Mouse (Mus musculus) liver, embryonic 15.5 days (tissue): ENCODE results near the gene Clpsl2. TPM values are rescaled to one million over a fixed set of nuclear protein-coding genes. Genes with fewer than 3 reads are reported as not detected.

ENCODE experiments used
- ATAC-seq: fragments of 200-750 bp; cut with Nextera tagmentation; 2 replicates; pipeline ENCODE4 v1.8.0; 2017; ENCODE audit warnings: moderate number of reproducible peaks, mild to moderate bottlenecking, moderate library complexity; ENCODE audit not compliant: insufficient read depth
- H3K27ac ChIP-seq: fragments of 300-500 bp; sonication (generic); replicated peaks from 2 replicates; pipeline ENCODE4 v1.5.1; 2015; ENCODE audit warnings: mild to moderate bottlenecking, inconsistent platforms
- H3K27me3 ChIP-seq: fragments of 300-500 bp; sonication (generic); 2 replicates; pipeline ENCODE4 v1.6.1; 2015; ENCODE audit warnings: mild to moderate bottlenecking, inconsistent platforms
- H3K36me3 ChIP-seq: fragments of 300-500 bp; sonication (generic); replicated peaks from 2 replicates; pipeline ENCODE4 v1.6.1; 2015; ENCODE audit warnings: moderate library complexity, mild to moderate bottlenecking, inconsistent platforms
- H3K4me1 ChIP-seq: fragments of 300-500 bp; sonication (generic); replicated peaks from 2 replicates; pipeline ENCODE4 v1.6.1; 2015; ENCODE audit warnings: inconsistent platforms
- H3K4me2 ChIP-seq: fragments of 300-500 bp; sonication (generic); 2 replicates; pipeline ENCODE4 v1.6.1; 2015; ENCODE audit warnings: moderate library complexity, mild to moderate bottlenecking, inconsistent platforms
- H3K4me3 ChIP-seq: fragments of 300-500 bp; sonication (generic); replicated peaks from 2 replicates; pipeline ENCODE4 v1.5.1; 2015; ENCODE audit warnings: mild to moderate bottlenecking, inconsistent platforms
- H3K9ac ChIP-seq: fragments of 300-500 bp; sonication (generic); 2 replicates; pipeline ENCODE4 v1.6.1; 2015; ENCODE audit warnings: moderate library complexity, mild to moderate bottlenecking, inconsistent platforms
- H3K9me3 ChIP-seq: fragments of 300-500 bp; sonication (generic); replicated peaks from 2 replicates; pipeline ENCODE4 v1.6.1; 2016; ENCODE audit warnings: inconsistent platforms
- whole genome bisulfite sequencing: fragments of 180-500 bp; shearing (Covaris S2); methylation state at CpG from one replicate; pipeline ENCODE4 v1.1.7; 2015; ENCODE audit warnings: mixed read lengths; ENCODE audit not compliant: insufficient replicate concordance; 5-methylcytosine and 5-hydroxymethylcytosine counted together
- microRNA-seq: library from miRNA; unstranded; fragments of <30 nt; microRNA quantifications from one replicate; pipeline ENCODE4, GENCODE M21; 2016
- polyA plus RNA-seq: library from polyadenylated mRNA; unstranded; fragments of >200 nt; fragmentation: Nextera tagmentation; extraction: Ambion mirVana; gene quantifications from 2 replicates; pipeline ENCODE4 v1.2.1, GENCODE M21; 2015

Gene Clpsl2
- polyA plus RNA-seq, 1 experiment from 2014 or later: not detected

DNA sequence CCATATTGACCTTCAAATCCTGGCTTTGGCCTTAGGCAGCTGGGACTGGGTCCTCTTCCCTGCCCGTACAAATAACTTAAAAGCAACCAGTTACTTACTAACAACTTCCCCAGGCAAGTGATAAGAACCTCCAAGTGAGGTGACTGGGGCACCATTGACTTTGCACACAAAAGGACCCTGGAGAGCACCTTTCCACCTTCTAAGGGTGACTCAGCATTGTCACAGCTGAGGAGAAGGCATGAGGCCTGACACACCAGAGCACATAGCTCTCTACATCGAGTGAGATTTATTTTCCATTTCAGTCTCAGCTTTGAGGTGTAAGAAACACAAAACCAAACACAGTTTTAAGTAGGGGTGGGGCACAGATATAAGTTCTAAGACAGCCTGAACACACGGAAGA, 41.4 kb downstream of the Clpsl2 start:
- no peak overlapping the region for H3K4me2 ChIP-seq
- no peak overlapping the region for H3K9ac ChIP-seq
- peaks cover 60% of the 10 kb centered on the region for H3K36me3 ChIP-seq
- H3K4me1 ChIP-seq: no peaks in the 10 kb centered on the region
- H3K27me3 ChIP-seq: no peaks in the 10 kb centered on the region
- no peak overlapping the region for H3K4me3 ChIP-seq
- no peak for ATAC-seq
- H3K27ac ChIP-seq: no peak overlapping the region
- WGBS: 63% methylated on average over 3 of the region's 3 CpGs
- no peaks in the 10 kb centered on the region for H3K9me3 ChIP-seq

DNA sequence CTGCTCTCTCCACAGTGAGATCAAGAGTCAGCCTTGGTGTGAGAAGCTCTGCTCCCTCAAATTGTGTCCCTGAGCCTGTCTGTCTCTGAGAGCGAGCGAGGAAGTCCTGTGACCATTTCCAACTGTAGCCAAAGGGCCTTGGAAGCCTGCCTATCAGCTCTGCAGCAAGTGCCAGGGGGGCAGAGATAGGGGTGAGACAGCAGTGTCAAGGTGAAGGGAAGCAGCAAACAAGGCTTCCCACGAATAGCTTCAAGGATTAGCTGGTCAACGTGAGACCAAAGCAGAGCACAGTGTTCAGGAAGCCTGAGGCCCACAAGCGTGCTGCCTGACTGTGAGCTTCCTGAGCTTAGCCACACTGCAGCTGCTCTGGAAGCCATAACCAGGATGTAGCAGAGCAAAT, 42.3 kb downstream of the Clpsl2 start:
- no peaks in the 10 kb centered on the region for H3K27me3 ChIP-seq
- H3K4me1 ChIP-seq: no peaks in the 10 kb centered on the region
- H3K36me3 ChIP-seq: peaks cover 68% of the 10 kb centered on the region
- no peaks in the 10 kb centered on the region for H3K9me3 ChIP-seq
- H3K9ac ChIP-seq: no peak overlapping the region
- H3K27ac ChIP-seq: no peak overlapping the region
- no peak for ATAC-seq
- 51% methylated on average over 5 of the region's 5 CpGs for WGBS
- H3K4me3 ChIP-seq: no peak overlapping the region
- H3K4me2 ChIP-seq: no peak overlapping the region

DNA sequence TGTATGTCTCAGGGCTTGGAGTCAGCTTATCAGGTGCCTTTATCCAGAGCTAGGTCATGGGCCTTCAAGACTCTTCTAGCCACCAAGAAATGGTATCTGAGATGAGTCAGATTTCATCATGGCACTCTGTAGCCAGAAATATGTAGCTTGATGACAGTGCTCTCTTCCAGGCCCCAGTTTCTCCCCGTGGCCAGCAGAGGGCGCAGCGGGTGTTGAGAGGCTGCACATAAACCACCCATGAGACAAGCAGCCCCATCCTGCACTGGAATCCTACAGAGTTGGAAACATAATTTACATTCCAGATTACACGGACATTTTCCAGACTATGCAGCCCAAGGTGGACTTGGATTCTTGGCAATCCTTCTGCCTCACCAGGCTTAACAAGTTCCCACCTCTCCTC, 43.8 kb downstream of the Clpsl2 start:
- Histone ChIP-seq H3K4me2 (no peak overlapping the region), H3K4me3 (no peak overlapping the region), H3K4me1 (no peaks in the 10 kb centered on the region), H3K27ac (no peak overlapping the region), H3K36me3 (peaks cover 79% of the 10 kb centered on the region), H3K27me3 (no peaks in the 10 kb centered on the region), H3K9me3 (no peaks in the 10 kb centered on the region), H3K9ac (no peak overlapping the region)
- ATAC-seq: no peak
- 19% methylated on average over 4 of the region's 4 CpGs for WGBS

GRCm38 (mm10) chr17:28593965-28594364, 44.8 kb downstream of the Clpsl2 start:
- H3K36me3 ChIP-seq: peaks cover 77% of the 10 kb centered on the region
- WGBS: 50% methylated on average over 4 of the region's 4 CpGs
- H3K4me2 ChIP-seq: no peak overlapping the region
- ATAC-seq: no peak
- H3K27ac ChIP-seq: no peak overlapping the region
- no peaks in the 10 kb centered on the region for H3K4me1 ChIP-seq
- no peak overlapping the region for H3K9ac ChIP-seq
- no peaks in the 10 kb centered on the region for H3K9me3 ChIP-seq
- H3K27me3 ChIP-seq: no peaks in the 10 kb centered on the region
- no peak overlapping the region for H3K4me3 ChIP-seq

GRCm38 (mm10) chr17:28600780-28601179, 51.6 kb downstream of the Clpsl2 start:
- Histone ChIP-seq H3K4me1 (no peaks in the 10 kb centered on the region), H3K27me3 (no peaks in the 10 kb centered on the region), H3K9me3 (no peaks in the 10 kb centered on the region), H3K9ac (no peak overlapping the region), H3K36me3 (peaks cover 92% of the 10 kb centered on the region), H3K4me2 (no peak overlapping the region), H3K4me3 (no peak overlapping the region), H3K27ac (no peak overlapping the region)
- no peak for ATAC-seq
- 72% methylated on average over 5 of the region's 5 CpGs for WGBS

GRCm38 (mm10) chr17:28601557-28602250, 52.5 kb downstream of the Clpsl2 start:
- Histone ChIP-seq H3K4me2 (no peak overlapping the region), H3K27me3 (no peaks in the 10 kb centered on the region), H3K4me3 (no peak overlapping the region), H3K36me3 (peaks cover 92% of the 10 kb centered on the region), H3K9me3 (no peaks in the 10 kb centered on the region), H3K27ac (no peak overlapping the region), H3K9ac (no peak overlapping the region), H3K4me1 (no peaks in the 10 kb centered on the region)
- no peak for ATAC-seq
- WGBS: 81% methylated on average over 9 of the region's 9 CpGs

Small RNAs within 50 kb of the gene (microRNA-seq; reads per million reads assigned to microRNA genes)
- gene Gm25195 (not detected), gene Mir6969 (not detected)

Other genes starting within 250 kb of the Clpsl2 start
- 9.4 and 11.0 TPM in 2 replicates for gene Fance, start 235.9 kb upstream of the Clpsl2 start, polyA plus RNA-seq
- 280 and 313 TPM in 2 replicates for gene Rpl10a, start 220.9 kb upstream of the Clpsl2 start, polyA plus RNA-seq
- gene Tead3, start 198.6 kb upstream of the Clpsl2 start, polyA plus RNA-seq: 0.60 and 0.69 TPM in 2 replicates
- 0.10 and 0.14 TPM in 2 replicates for gene Tulp1, start 184.2 kb upstream of the Clpsl2 start, polyA plus RNA-seq
- gene Fkbp5, start 31.9 kb upstream of the Clpsl2 start, polyA plus RNA-seq: 15.0 and 17.5 TPM in 2 replicates
- not detected in 2 replicates for gene Armc12, start 18.6 kb upstream of the Clpsl2 start, polyA plus RNA-seq
- 4.2 and 30.4 TPM in 2 replicates for gene Clps, start 11.4 kb downstream of the Clpsl2 start, polyA plus RNA-seq
- 0.06 and 0.10 TPM in 2 replicates for gene Lhfpl5, start 26.2 kb downstream of the Clpsl2 start, polyA plus RNA-seq
- gene Srpk1, start 73.3 kb downstream of the Clpsl2 start, polyA plus RNA-seq: 24.7 and 30.2 TPM in 2 replicates
- 0.07 and 0.17 TPM in 2 replicates for gene Slc26a8, start 140.8 kb downstream of the Clpsl2 start, polyA plus RNA-seq
- gene Mapk14, start 141.9 kb downstream of the Clpsl2 start, polyA plus RNA-seq: 29.0 and 33.4 TPM in 2 replicates
- gene AC170998.1, start 176.7 kb downstream of the Clpsl2 start, polyA plus RNA-seq: 1.0 and 1.1 TPM in 2 replicates
- 7.3 and 8.9 TPM in 2 replicates for gene Mapk13, start 219.9 kb downstream of the Clpsl2 start, polyA plus RNA-seq